Mouse (Mus musculus) lung, postnatal 0 days (tissue): Measurements from ENCODE around the gene Itpr2.

Experiments used
- CTCF ChIP-seq: IDR thresholded peaks from 2 replicates; pipeline ENCODE4 v1.5.1; 2016; ENCODE audit warnings: antibody characterized with exemption, mild to moderate bottlenecking
- EP300 ChIP-seq: IDR thresholded peaks from 2 replicates; pipeline ENCODE4 v1.6.1; 2016; ENCODE audit warnings: antibody characterized with exemption, mild to moderate bottlenecking, control low read depth

DNA sequence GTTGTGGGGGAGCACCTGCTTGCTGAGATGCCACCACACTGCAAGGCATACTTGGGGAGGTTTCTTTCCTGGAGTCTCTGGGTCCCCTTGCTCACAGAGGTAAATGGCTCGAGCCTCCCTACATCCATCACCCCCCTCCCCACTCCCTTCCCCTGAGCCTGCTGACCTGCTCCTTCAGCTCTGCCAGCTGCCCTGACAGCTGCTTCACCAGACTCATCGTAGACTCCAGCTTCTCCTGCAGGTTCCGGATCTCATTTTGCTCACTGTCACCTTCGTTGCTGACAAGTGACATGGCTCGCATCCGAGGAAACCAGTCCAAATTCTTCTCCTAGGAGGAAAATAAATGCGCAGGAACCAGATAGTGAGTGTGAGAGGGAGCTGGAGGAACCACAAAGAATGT lies 389.8 kb downstream of the Itpr2 start:
- TF ChIP-seq CTCF (no peak), EP300 (no peak)
